Mouse (Mus musculus): ENCODE measurements around the gene Slc35f1. TPM values are rescaled to one million over a fixed set of nuclear protein-coding genes. Genes with fewer than 3 reads are reported as not detected.

The Slc35f1 gene
- total and polyA plus RNA-seq, 3 experiments: 0.07 to 0.11 TPM; not detected in 1

DNA sequence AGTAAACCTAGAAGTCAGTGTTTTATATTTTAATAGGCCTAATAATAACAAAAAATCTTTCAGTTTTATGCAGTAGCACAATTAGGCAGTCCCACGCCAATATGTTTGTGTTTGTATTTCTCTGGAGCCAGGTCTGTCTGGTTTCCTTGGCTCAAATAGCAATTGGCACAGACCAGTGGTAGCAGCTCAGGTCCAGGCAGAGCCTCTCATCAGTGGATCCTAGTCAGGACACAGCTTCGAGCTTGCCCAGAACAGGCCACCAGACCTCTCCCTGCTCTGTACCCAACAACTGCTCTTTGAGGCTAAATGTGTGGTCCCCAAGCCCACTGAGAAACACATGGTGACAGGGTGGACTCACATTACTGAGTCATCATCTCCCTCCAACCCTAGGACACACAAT, 412.1 kb downstream of the Slc35f1 start:
- no peaks in the 10 kb centered on the region for H3K27me3 ChIP-seq (replicated peaks)
- in situ Hi-C loops (cut with MboI; ENCODE audit: low pct_ligation_motif_present, low pct_unique_long_range_greater_than_20kb, low sequenced_read_pairs): loop anchor here (10.0 to 25.0 kb wide), 2 partner anchors 242 to 435 kb away; no protein-coding TSS in a partner anchor
- no peak overlapping the region for H3K9ac ChIP-seq (ENCODE audit: insufficient read depth, low read depth)
- dilution Hi-C loops (cut with MboI; ENCODE audit: extremely low pct_ligation_motif_present, extremely low pct_unique_long_range_greater_than_20kb, low sequenced_read_pairs): no loop called here
- H3K4me1 ChIP-seq (ENCODE audit: control insufficient read depth in 1 of 2, insufficient read depth in 2 of 2): no peaks in the 10 kb centered on the region
- no peak overlapping the region for H3K27ac ChIP-seq (ENCODE audit: insufficient read depth, low read depth)
- H3K36me3 ChIP-seq (replicated peaks in 1 of 2; ENCODE audit: control insufficient read depth in 1 of 2, insufficient read depth in 1 of 2, low read length in 1 of 2): no peaks in the 10 kb centered on the region
- no peak for DNase-seq (ENCODE audit: extremely low read depth)
- no peaks in the 10 kb centered on the region for H3K9me3 ChIP-seq (replicated peaks; ENCODE audit: low read length)
- H3K79me2 ChIP-seq (replicated peaks; ENCODE audit: control insufficient read depth, extremely low read depth, insufficient read depth, poor library complexity, severe bottlenecking): no peaks in the 10 kb centered on the region
- no peak overlapping the region for H3K4me3 ChIP-seq (replicated peaks in 1 of 3; ENCODE audit: low read depth in 2 of 3, low read length in 2 of 3, poor library complexity in 1 of 3)
- no peak for TF ChIP-seq UBTF (IDR thresholded peaks at IDR 0.05; ENCODE audit: low read depth, low read length)
- no peak for TF ChIP-seq TBP (conservative IDR thresholded peaks at IDR 0.05; ENCODE audit: low read depth, low read length)
- TF ChIP-seq ZMIZ1 (IDR thresholded peaks at IDR 0.05; ENCODE audit: low read depth, low read length): no peak
- no peak for TF ChIP-seq MAZ (IDR thresholded peaks at IDR 0.05; ENCODE audit: low read depth, low read length)
- TF ChIP-seq NELFE (IDR thresholded peaks at IDR 0.05; ENCODE audit: low read depth, low read length): no peak
- no peak for TF ChIP-seq CTCF (conservative IDR thresholded peaks at IDR 0.05 in 1 of 2, IDR thresholded peaks at IDR 0.05 in 1 of 2; ENCODE audit: low read depth in 2 of 2, low read length in 2 of 2)
- TF ChIP-seq MYC (IDR thresholded peaks at IDR 0.05; ENCODE audit: low read depth, low read length): no peak
- no peak for TF ChIP-seq POLR2A (IDR thresholded peaks at IDR 0.05; ENCODE audit: low read depth, low read length)
- TF ChIP-seq SMC3 (IDR thresholded peaks at IDR 0.05; ENCODE audit: low read depth, low read length): no peak
- TF ChIP-seq HCFC1 (IDR thresholded peaks at IDR 0.05; ENCODE audit: low read depth, low read length): no peak
- TF ChIP-seq USF2 (conservative IDR thresholded peaks at IDR 0.05; ENCODE audit: low read depth, low read length): no peak
- TF ChIP-seq E2F4 (IDR thresholded peaks at IDR 0.05; ENCODE audit: insufficient replicate concordance, low read depth, low read length): no peak
- TF ChIP-seq JUND (conservative IDR thresholded peaks at IDR 0.05; ENCODE audit: low read depth, low read length): no peak
- no peak overlapping the region for H3K4me2 ChIP-seq (ENCODE audit: insufficient read depth, low read depth, poor library complexity, severe bottlenecking)

DNA sequence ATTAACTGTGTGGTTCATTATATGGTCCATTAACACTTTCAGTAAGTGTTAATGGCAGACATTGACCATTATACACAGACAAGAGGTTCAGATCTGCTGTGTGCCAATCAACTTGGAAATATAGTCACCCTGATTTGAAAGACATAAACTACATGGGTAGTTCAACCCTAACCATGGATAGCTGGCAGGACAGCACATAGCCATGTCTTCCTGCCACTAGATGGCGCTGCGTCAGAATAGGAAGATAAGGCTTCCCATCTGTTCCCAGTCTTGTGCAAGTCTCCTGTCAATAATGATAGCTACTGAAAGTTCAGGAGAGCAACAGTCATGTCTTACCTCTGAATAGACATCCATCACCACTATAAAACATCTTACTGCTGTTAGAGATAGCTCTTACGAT, 424.7 kb downstream of the Slc35f1 start:
- dilution Hi-C loops (cut with MboI; ENCODE audit: extremely low pct_ligation_motif_present, extremely low pct_unique_long_range_greater_than_20kb, low sequenced_read_pairs): no loop called here
- Histone ChIP-seq H3K4me2 (ENCODE audit: insufficient read depth, low read depth, poor library complexity, severe bottlenecking) (no peak overlapping the region), H3K4me1 (ENCODE audit: control insufficient read depth in 1 of 2, insufficient read depth in 2 of 2) (no peaks in the 10 kb centered on the region), H3K4me3 (replicated peaks in 1 of 3; ENCODE audit: low read depth in 2 of 3, low read length in 2 of 3, poor library complexity in 1 of 3) (no peak overlapping the region), H3K9me3 (replicated peaks; ENCODE audit: low read length) (no peaks in the 10 kb centered on the region), H3K36me3 (replicated peaks in 1 of 2; ENCODE audit: control insufficient read depth in 1 of 2, insufficient read depth in 1 of 2, low read length in 1 of 2) (no peaks in the 10 kb centered on the region), H3K27me3 (replicated peaks) (no peaks in the 10 kb centered on the region), H3K9ac (ENCODE audit: insufficient read depth, low read depth) (no peak overlapping the region), H3K27ac (ENCODE audit: insufficient read depth, low read depth) (no peak overlapping the region), H3K79me2 (replicated peaks; ENCODE audit: control insufficient read depth, extremely low read depth, insufficient read depth, poor library complexity, severe bottlenecking) (no peaks in the 10 kb centered on the region)
- no peak for TF ChIP-seq ETS1 (conservative IDR thresholded peaks at IDR 0.05; ENCODE audit: low read depth, low read length)
- peak; percentile 92 for TF ChIP-seq SMC3 (IDR thresholded peaks at IDR 0.05; ENCODE audit: low read depth, low read length)
- TF ChIP-seq TCF12 (IDR thresholded peaks at IDR 0.05; ENCODE audit: low read depth, low read length): no peak
- peak; percentile 76 for TF ChIP-seq RAD21 (IDR thresholded peaks at IDR 0.05; ENCODE audit: low read depth, low read length)
- TF ChIP-seq CTCF (conservative IDR thresholded peaks at IDR 0.05 in 1 of 2, IDR thresholded peaks at IDR 0.05 in 1 of 2; ENCODE audit: low read depth in 2 of 2, low read length in 2 of 2): peak; percentile 84 to 96
- TF ChIP-seq JUN (IDR thresholded peaks at IDR 0.05; ENCODE audit: insufficient read depth, low read depth, low read length): no peak
- peak; percentile 41 for TF ChIP-seq ZC3H11A (IDR thresholded peaks at IDR 0.05; ENCODE audit: low read depth, low read length)
- no peak for TF ChIP-seq JUND (conservative IDR thresholded peaks at IDR 0.05; ENCODE audit: low read depth, low read length)
- peak; percentile 53; the same call in 1 of the 2 replicates for TF ChIP-seq IRF4 (IDR thresholded peaks at IDR 0.05; ENCODE audit: low read depth, low read length)
- in situ Hi-C loops (cut with MboI; ENCODE audit: low pct_ligation_motif_present, low pct_unique_long_range_greater_than_20kb, low sequenced_read_pairs): loop anchor here (25.0 kb wide), 1 partner anchor 422 kb away; no protein-coding TSS in a partner anchor
- peak; percentile 67 for DNase-seq (ENCODE audit: extremely low read depth)

Measured in CH12.LX (cell line).